Mouse (Mus musculus) E14TG2a.4 (cell line): ENCODE data around the gene Gm20388.

Experiments
- CTCF ChIP-seq: conservative IDR thresholded peaks from 2 replicates; pipeline ENCODE4 v1.5.1; 2014; ENCODE audit warnings: low read length
- NANOG ChIP-seq: IDR thresholded peaks from 2 replicates; pipeline ENCODE4 v1.6.1; 2014; ENCODE audit warnings: borderline replicate concordance, low read length, mixed read lengths

DNA sequence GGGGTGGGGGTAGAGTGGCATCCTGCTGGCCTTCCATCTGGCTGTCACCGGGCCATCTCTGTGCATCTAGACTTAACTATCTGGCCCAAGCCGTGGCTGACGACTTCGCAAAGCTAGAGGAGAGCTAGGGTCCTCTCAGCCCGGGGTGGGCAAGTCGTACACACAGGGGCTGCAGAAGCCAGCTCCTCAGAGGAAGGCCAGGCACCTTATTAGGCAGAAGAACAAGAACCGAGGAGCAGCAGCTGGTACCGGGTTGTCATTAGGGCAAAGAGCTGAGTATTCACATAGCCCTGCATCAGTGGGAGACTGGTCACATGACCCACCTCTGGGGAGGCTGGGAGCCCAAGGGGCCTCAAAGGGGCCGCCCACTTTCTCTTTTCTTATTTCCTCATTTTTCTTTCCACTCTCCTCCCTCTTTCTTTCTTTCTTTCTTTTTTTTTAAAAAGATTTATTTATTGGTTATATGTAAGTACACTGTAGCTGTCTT, 1788.0 kb downstream of the Gm20388 start:
- TF ChIP-seq CTCF (no peak), NANOG (no peak)
